Mouse (Mus musculus): ENCODE results near the gene Hoxa13. TPM values are rescaled to one million over a fixed set of nuclear protein-coding genes. Genes with fewer than 3 reads are reported as not detected.

The Hoxa13 gene
- polyA plus RNA-seq, 1 experiment = not detected

DNA sequence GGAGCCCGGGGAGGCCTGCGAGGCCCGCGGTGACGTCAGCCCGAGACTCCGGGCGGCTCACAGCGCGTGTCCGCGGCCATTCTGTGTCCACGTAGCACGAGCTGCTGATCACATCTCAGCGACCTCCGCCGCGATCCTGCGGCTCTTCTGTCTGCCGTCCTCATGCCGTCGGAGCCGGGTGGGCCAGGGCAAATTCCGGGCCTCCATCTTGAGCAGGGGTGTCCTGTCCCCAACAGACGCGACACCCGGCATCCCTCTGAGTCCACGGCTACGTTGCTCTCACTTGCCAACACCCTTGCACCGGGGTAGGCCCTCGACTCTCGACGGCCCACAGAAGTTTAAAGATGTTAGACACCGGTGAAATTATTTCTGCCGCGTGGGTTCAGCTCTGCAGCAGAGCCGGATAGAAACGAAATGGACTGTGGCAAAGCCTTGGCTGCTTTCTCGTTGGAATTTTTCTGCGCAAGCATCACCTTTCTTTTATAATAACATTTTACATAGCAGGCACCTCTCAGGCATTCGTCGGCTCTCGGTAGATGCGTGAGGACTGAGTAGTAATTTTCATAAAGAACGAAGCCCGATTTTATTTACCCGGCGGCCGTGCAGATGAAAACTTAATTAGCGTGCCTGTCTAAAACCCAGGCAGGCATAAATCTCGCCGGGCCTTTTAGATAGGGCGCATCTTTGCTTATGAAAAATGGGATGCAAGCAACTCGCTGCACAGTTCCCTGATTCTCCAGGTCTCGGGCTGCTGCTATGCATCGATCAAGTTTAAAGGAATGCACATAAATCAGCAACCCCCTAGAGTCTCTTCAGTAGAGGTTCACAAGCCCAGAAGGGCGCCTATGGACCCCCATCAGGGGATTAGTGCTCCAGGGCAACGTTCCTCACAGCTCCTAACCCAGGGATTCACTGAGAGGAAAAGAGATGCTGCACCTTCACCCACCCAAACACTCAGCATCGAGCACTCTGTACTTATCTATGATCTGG, 6.9 kb downstream of the Hoxa13 start:
- Histone ChIP-seq H3K4me3 (replicated peaks; ENCODE audit: extremely low read depth, low read depth, low read length) (no peak overlapping the region), H3K4me1 (ENCODE audit: control insufficient read depth, insufficient read depth, low read length) (no peaks in the 10 kb centered on the region)
- DNase-seq = no peak
- WGBS = 5% methylated on average over 59 of the region's 59 CpGs
- no peak for TF ChIP-seq CTCF (IDR thresholded peaks at IDR 0.05; ENCODE audit: insufficient read depth, low read length)
- TF ChIP-seq POLR2A (IDR thresholded peaks at IDR 0.05; ENCODE audit: borderline replicate concordance, extremely low read depth, low read depth, low read length) = no peak

DNA sequence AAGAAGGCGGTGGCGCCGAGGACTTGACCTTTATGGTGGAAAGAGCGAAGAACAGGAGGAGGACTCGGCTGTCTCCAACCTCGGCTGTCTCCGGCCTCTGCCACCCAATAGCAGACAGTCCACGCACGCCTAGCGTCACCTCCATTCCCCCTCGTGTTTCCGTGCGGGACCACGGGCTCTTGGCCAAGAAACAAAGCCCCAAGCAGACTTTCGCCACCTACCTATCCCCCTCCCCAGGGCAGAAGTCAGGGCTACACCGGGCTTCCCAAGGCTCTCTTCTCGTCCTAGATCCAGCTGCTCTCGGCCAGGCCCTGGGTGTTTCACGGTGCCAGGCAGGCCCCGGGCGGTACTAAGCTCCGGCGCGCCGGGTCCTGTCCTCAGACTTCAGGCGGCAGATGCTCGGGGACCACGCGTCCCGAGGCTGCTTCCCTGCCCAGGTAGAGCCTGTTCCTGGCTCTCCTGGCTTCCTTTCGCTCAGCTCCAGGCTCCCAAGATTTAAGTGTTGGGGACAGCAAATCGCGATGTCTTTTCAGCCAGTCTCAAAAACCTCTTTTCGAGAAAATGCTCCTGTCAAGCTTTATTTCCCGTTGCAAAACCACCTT, 7.8 kb downstream of the Hoxa13 start:
- 5% methylated on average over 35 of the region's 35 CpGs for WGBS
- no peak for DNase-seq
- no peak overlapping the region for H3K4me3 ChIP-seq (replicated peaks; ENCODE audit: extremely low read depth, low read depth, low read length)
- no peak for TF ChIP-seq POLR2A (IDR thresholded peaks at IDR 0.05; ENCODE audit: borderline replicate concordance, extremely low read depth, low read depth, low read length)
- TF ChIP-seq CTCF (IDR thresholded peaks at IDR 0.05; ENCODE audit: insufficient read depth, low read length) = no peak
- no peaks in the 10 kb centered on the region for H3K4me1 ChIP-seq (ENCODE audit: control insufficient read depth, insufficient read depth, low read length)

DNA sequence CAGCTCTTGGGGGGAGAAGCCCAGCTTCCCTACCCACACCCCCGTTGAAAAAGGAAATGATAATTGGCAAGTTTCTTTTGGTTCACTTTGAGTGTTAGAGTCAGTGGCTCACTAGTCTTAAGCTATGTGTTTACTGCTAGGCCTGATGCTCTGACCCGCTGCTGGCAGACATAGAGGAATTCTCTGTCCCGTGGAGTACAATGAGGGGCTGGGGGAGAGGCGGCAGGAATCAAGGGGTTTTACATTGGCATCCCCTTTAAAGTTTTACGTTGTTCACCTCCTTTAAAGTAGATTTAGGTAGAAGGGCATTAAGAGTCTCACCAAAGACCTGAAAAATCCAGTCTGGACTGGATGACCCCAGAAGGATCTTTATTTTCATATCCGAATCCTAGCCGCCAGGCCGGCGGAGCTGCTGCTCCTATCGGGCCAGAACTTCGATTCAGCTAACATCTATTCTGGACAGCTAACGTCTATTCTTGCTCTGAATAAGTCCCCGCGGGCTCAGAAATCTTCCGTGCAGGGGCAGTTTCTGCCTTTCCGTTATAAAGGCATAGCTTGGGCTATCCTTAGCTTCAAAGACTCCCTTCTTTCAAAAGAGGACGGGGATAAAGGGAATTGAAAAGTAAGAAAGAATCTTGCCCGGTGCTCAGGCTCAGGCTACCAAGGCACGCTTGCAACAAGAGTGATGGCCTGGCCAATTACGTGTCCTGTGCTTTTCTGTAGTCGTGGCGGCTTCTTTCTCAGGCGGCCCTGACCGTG, 8.5 kb downstream of the Hoxa13 start:
- TF ChIP-seq CTCF (IDR thresholded peaks at IDR 0.05; ENCODE audit: insufficient read depth, low read length) = no peak
- TF ChIP-seq POLR2A (IDR thresholded peaks at IDR 0.05; ENCODE audit: borderline replicate concordance, extremely low read depth, low read depth, low read length) = no peak
- 10% methylated on average over 24 of the region's 24 CpGs for WGBS
- no peak for DNase-seq
- Histone ChIP-seq H3K4me3 (replicated peaks; ENCODE audit: extremely low read depth, low read depth, low read length) (no peak overlapping the region), H3K4me1 (ENCODE audit: control insufficient read depth, insufficient read depth, low read length) (no peaks in the 10 kb centered on the region)

DNA sequence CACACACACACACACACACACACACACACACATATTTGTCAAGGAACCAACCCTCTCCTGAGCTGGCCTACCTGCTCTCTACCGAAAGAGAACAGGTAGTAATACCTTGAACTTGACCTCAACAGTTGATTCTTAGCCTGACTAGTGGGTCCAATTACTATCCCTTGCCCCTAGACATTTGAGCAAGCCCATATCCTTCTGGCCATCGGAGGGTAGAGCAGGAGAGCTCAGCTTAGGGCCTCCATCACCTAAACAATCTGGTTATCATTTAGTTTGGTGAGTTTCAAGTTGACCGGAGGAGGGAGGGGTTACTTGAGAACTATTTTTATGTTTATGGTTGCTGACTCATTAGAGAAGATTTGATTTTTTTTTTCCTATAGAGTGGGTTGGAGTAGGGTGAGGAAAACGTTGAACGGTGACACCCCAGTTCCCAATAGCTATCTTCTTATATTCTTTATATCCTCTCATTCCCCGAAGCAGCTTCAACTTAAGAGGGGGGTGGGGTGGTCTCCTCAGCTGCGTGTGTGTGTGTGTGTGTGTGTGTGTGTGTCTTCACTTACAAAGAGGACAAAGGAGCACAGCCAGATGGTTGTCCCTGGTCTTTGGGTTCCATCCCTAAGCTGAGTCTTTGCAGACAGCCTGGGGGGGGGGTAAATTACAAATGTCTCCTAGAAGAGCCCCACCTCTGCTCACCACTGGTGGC, 9.4 kb downstream of the Hoxa13 start:
- no peak for DNase-seq
- no peak for TF ChIP-seq CTCF (IDR thresholded peaks at IDR 0.05; ENCODE audit: insufficient read depth, low read length)
- no peak for TF ChIP-seq POLR2A (IDR thresholded peaks at IDR 0.05; ENCODE audit: borderline replicate concordance, extremely low read depth, low read depth, low read length)
- no peak overlapping the region for H3K4me3 ChIP-seq (replicated peaks; ENCODE audit: extremely low read depth, low read depth, low read length)
- peaks cover 2% of the 10 kb centered on the region; the same call in 1 of the 2 replicates for H3K4me1 ChIP-seq (ENCODE audit: control insufficient read depth, insufficient read depth, low read length)
- WGBS = 17% methylated on average over 7 of the region's 7 CpGs

GRCm38 (mm10) chr6:52249826-52250225, 10.9 kb downstream of the Hoxa13 start:
- Histone ChIP-seq H3K4me3 (replicated peaks; ENCODE audit: extremely low read depth, low read depth, low read length) (no peak overlapping the region), H3K4me1 (ENCODE audit: control insufficient read depth, insufficient read depth, low read length) (peaks cover 2% of the 10 kb centered on the region)
- WGBS = 16% methylated on average over 4 of the region's 4 CpGs
- DNase-seq = no peak
- no peak for TF ChIP-seq POLR2A (IDR thresholded peaks at IDR 0.05; ENCODE audit: borderline replicate concordance, extremely low read depth, low read depth, low read length)
- TF ChIP-seq CTCF (IDR thresholded peaks at IDR 0.05; ENCODE audit: insufficient read depth, low read length) = no peak

DNA sequence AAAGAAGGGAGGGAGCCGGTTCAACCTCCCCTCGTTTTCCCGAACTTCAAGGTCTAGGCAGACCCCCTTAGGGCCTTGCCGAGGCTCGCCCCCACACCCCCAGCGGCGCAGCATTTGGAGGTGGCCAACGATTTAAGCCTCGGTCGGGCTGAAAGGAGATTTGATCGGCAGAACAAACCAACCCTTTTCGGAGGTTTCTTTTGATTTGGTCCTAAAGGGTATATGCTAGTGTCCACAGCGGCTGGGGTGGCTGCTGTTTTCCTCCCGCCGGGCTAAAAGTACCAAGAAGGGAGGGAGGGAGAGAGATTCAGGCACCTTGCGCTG, 11.3 kb downstream of the Hoxa13 start:
- no peak for DNase-seq
- 3% methylated on average over 16 of the region's 16 CpGs for WGBS
- Histone ChIP-seq H3K4me1 (ENCODE audit: control insufficient read depth, insufficient read depth, low read length) (peaks cover 2% of the 10 kb centered on the region), H3K4me3 (replicated peaks; ENCODE audit: extremely low read depth, low read depth, low read length) (no peak overlapping the region)
- TF ChIP-seq POLR2A (IDR thresholded peaks at IDR 0.05; ENCODE audit: borderline replicate concordance, extremely low read depth, low read depth, low read length) = no peak
- no peak for TF ChIP-seq CTCF (IDR thresholded peaks at IDR 0.05; ENCODE audit: insufficient read depth, low read length)

DNA sequence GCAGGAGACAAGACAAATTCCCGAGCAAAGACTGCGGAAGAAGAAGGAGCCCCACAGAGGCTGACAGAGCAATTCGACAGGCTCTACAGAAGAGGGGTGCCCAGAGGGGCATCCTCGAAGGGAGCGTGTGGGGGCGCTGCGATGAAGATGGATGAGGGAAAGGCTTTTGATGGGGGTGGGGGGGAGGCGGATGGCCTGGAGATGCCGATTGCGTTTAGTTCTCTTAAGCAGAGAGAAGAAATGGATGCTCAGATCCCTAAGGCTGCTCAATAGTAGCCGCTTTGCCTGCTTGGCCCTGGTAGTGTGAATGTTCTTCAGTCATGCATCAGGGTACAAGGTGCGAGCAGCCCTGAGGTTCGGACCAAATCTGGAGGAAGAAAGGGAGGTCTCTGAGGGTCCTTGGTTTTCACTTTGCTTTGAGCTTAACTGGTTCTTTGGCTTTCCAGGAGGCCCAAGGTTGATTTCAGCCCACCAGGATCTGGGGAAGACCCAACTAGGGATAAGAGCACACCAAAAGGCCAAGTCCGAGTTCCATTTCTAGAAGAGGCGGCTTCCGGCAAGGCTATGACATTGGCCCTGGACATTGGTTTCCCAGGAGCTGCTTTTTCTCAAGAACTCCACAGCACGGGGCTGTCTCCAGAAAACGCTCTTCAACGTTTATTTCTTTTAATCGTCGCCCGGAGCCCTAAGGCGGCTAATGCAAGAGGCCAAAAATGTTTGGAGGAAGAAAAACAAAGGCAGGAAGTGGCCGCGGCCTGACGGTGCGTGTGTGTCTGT, 11.9 kb downstream of the Hoxa13 start:
- Histone ChIP-seq H3K4me3 (replicated peaks; ENCODE audit: extremely low read depth, low read depth, low read length) (no peak overlapping the region), H3K4me1 (ENCODE audit: control insufficient read depth, insufficient read depth, low read length) (peaks cover 2% of the 10 kb centered on the region)
- TF ChIP-seq CTCF (IDR thresholded peaks at IDR 0.05; ENCODE audit: insufficient read depth, low read length) (no peak), POLR2A (IDR thresholded peaks at IDR 0.05; ENCODE audit: borderline replicate concordance, extremely low read depth, low read depth, low read length) (no peak)
- 4% methylated on average over 27 of the region's 27 CpGs for WGBS
- DNase-seq = no peak

DNA sequence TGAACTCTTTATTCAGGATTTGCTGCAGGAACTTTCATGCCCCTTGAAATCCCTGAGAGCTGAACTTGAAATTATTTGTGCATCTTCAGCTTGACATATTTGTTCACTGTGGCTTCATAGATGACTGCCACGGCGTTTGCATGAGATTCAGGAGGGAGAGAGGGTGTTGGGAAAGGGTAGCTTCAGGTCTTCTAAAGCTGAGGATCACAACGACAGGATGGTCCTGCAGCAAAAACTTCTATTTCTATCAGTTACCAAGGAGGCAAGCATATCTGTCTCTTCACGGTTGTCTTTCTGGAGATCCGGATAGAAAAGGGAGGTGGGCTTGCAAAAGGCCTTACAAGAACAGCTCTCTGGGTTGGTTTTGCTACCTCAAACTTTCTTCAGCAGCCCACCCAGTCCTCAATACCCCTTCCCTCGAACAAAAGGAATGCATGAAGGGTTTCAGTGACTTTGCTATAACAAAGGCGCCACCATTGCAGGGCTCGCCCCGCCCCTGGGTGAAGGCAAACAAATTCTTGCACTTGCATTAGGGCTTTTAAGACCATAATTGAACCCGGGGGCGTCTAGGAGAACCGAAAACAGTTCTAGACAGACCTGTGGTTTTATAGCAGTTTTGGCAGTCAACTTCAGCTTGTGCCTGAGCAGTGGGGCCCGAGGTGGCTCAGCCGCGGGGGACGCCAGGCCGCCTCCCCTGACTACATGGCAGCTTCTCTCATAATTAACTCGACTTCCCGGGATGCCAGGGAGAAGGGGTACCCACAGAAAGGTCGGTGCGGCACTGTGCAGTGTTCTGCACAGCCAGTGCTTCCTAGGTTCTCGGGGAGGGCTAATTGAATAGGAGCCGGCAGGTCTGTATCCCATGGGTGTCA, 12.7 kb downstream of the Hoxa13 start:
- 5% methylated on average over 23 of the region's 23 CpGs for WGBS
- peaks cover 2% of the 10 kb centered on the region for H3K4me1 ChIP-seq (ENCODE audit: control insufficient read depth, insufficient read depth, low read length)
- TF ChIP-seq POLR2A (IDR thresholded peaks at IDR 0.05; ENCODE audit: borderline replicate concordance, extremely low read depth, low read depth, low read length) (no peak), CTCF (IDR thresholded peaks at IDR 0.05; ENCODE audit: insufficient read depth, low read length) (no peak)
- H3K4me3 ChIP-seq (replicated peaks; ENCODE audit: extremely low read depth, low read depth, low read length) = no peak overlapping the region
- DNase-seq = no peak

All from lung, adult 2 months (tissue).